Mouse (Mus musculus) duodenum, adult 2 months (tissue): ENCODE results near the gene Cbr3. TPM values are rescaled to one million over a fixed set of nuclear protein-coding genes. Genes with fewer than 3 reads are reported as not detected.

Experiments
- polyA plus RNA-seq: library from polyadenylated mRNA; depleted of rRNA; stranded (reverse); fragments of >200 nt; gene quantifications from 2 replicates; pipeline ENCODE4 v1.2.3, GENCODE M21; 2012; ENCODE audit warnings: low replicate concordance; rRNA removed

Gene Cbr3
- polyA plus RNA-seq = 6.6 and 76.2 TPM in 2 replicates

GRCm38 (mm10) chr16:93682689-93683507 is at the start of gene Cbr3:
Gene Cbr3 (plus strand): TSS chr16:93683215.

GRCm38 (mm10) chr16:93711411-93712188 is 28.6 kb downstream of the Cbr3 start, which contains the start of gene Dop1b:
Gene Dop1b (plus strand): TSS chr16:93711904.

Other genes with a start within 250 kb of the Cbr3 start
- gene Setd4, start 79.2 kb upstream of the Cbr3 start, polyA plus RNA-seq = 3.8 and 6.6 TPM in 2 replicates
- 484 and 611 TPM in 2 replicates for gene Cbr1, start 77.4 kb upstream of the Cbr3 start, polyA plus RNA-seq
- gene Gm5678, start 55.1 kb upstream of the Cbr3 start, polyA plus RNA-seq = not detected in 2 replicates
- gene Dop1b, start 28.7 kb downstream of the Cbr3 start, polyA plus RNA-seq = 67.2 and 67.3 TPM in 2 replicates
- 1.2 TPM in 2 replicates for gene Morc3, start 148.9 kb downstream of the Cbr3 start, polyA plus RNA-seq
- 1.6 and 3.3 TPM in 2 replicates for gene Chaf1b, start 200.7 kb downstream of the Cbr3 start, polyA plus RNA-seq